Mouse (Mus musculus) lung, adult 2 months (tissue): ENCODE measurements around the gene Nxpe2. TPM values are rescaled to one million over a fixed set of nuclear protein-coding genes. Genes with fewer than 3 reads are reported as not detected.

Experiments used
- DNase-seq: peaks from one replicate; pipeline ENCODE4 v3.0.0; 2022
- H3K4me1 ChIP-seq: fragments of 200-500 bp; 2 replicates; pipeline ENCODE4 v1.6.1; 2011; ENCODE audit warnings: low read length; ENCODE audit not compliant: control insufficient read depth, insufficient read depth
- H3K4me3 ChIP-seq: fragments of 200-500 bp; replicated peaks from 2 replicates; pipeline ENCODE3; 2011; ENCODE audit warnings: low read depth, mild to moderate bottlenecking, control low read depth, low read length; ENCODE audit errors: extremely low read depth
- CTCF ChIP-seq: fragments of 200-500 bp; IDR thresholded peaks from 2 replicates; pipeline ENCODE4 v1.5.1; 2011; ENCODE audit warnings: mild to moderate bottlenecking, low read length, control low read depth; ENCODE audit not compliant: insufficient read depth
- POLR2A ChIP-seq: fragments of 200-500 bp; IDR thresholded peaks from 2 replicates; pipeline ENCODE4 v1.6.1; 2011; ENCODE audit warnings: low read depth, mild to moderate bottlenecking, control low read depth, low read length, borderline replicate concordance; ENCODE audit errors: extremely low read depth
- WGBS: fragments of 180-500 bp; shearing (Covaris S2); methylation state at CpG from one replicate; pipeline ENCODE4 v1.1.7; 2018; 5-methylcytosine and 5-hydroxymethylcytosine counted together
- polyA plus RNA-seq: library from polyadenylated mRNA; depleted of rRNA; stranded (reverse); fragments of >200 nt; gene quantifications from 2 replicates; pipeline ENCODE4 v1.2.3, GENCODE M21; 2012; rRNA removed

Nxpe2 gene
- polyA plus RNA-seq, result 3.0 and 3.1 TPM in 2 replicates

- 38% methylated on average over 2 of the region's 2 CpGs for WGBS
- TF ChIP-seq POLR2A, result no peak
- TF ChIP-seq CTCF, result no peak
- no peak within 1 kb of the TSS for H3K4me3 ChIP-seq
- peaks cover 9% of the 10 kb centered on the region for H3K4me1 ChIP-seq
- no peak for DNase-seq
Observed at GRCm38 (mm10) chr9:48353148-48353698, at the start of gene Nxpe2. Gene Nxpe2 (minus strand): TSS chr9:48353454.

- 53% methylated on average over 3 of the region's 3 CpGs for WGBS
- H3K4me3 ChIP-seq, result no peak overlapping the region
- TF ChIP-seq CTCF, result no peak
- no peak for DNase-seq
- no peaks in the 10 kb centered on the region for H3K4me1 ChIP-seq
Observed at GRCm38 (mm10) chr9:48389983-48390382, 36.7 kb upstream of the Nxpe2 start.

GRCm38 (mm10) chr9:48388451-48388850, 35.2 kb upstream of the Nxpe2 start:
- no peak for TF ChIP-seq POLR2A
- no peak for TF ChIP-seq CTCF
- no peak for DNase-seq
- no peaks in the 10 kb centered on the region for H3K4me1 ChIP-seq
- 60% methylated on average over 4 of the region's 4 CpGs for WGBS
- no peak overlapping the region for H3K4me3 ChIP-seq

- TF ChIP-seq CTCF (no peak), POLR2A (no peak)
- peaks cover 2% of the 10 kb centered on the region; the same call in 1 of the 2 replicates for H3K4me1 ChIP-seq
- DNase-seq, result no peak
- H3K4me3 ChIP-seq, result no peak overlapping the region
- WGBS, result 34% methylated on average over 2 of the region's 2 CpGs
Observed at GRCm38 (mm10) chr9:48374357-48374756, 21.1 kb upstream of the Nxpe2 start.

- WGBS, result 62% methylated on average over 4 of the region's 4 CpGs
Observed at GRCm38 (mm10) chr9:48373232-48373878, 20.1 kb upstream of the Nxpe2 start.

GRCm38 (mm10) chr9:48362743-48363142, 9.5 kb upstream of the Nxpe2 start:
- no peaks in the 10 kb centered on the region for H3K4me1 ChIP-seq
- TF ChIP-seq POLR2A (no peak), CTCF (no peak)
- no peak for DNase-seq
- 88% methylated on average over 6 of the region's 6 CpGs for WGBS
- no peak overlapping the region for H3K4me3 ChIP-seq

More at GRCm38 (mm10) chr9:48373232-48373878, 20.1 kb upstream of the Nxpe2 start:
- TF ChIP-seq POLR2A (no peak), CTCF (no peak)
- Histone ChIP-seq H3K4me3 (no peak overlapping the region), H3K4me1 (peaks cover 2% of the 10 kb centered on the region; the same call in 1 of the 2 replicates)
- DNase-seq, result no peak

GRCm38 (mm10) chr9:48361815-48362631, 8.8 kb upstream of the Nxpe2 start:
- DNase-seq, result no peak
- 66% methylated on average over 14 of the region's 14 CpGs for WGBS
- no peak for TF ChIP-seq CTCF
- TF ChIP-seq POLR2A, result no peak
- no peaks in the 10 kb centered on the region for H3K4me1 ChIP-seq
- H3K4me3 ChIP-seq, result no peak overlapping the region

GRCm38 (mm10) chr9:48360826-48361225, 7.6 kb upstream of the Nxpe2 start:
- WGBS, result 73% methylated on average over 4 of the region's 4 CpGs
- no peak for DNase-seq
- TF ChIP-seq CTCF, result peak; percentile 4; the same call in 1 of the 2 replicates
- TF ChIP-seq POLR2A, result no peak
- Histone ChIP-seq H3K4me1 (no peaks in the 10 kb centered on the region), H3K4me3 (no peak overlapping the region)

GRCm38 (mm10) chr9:48357097-48357496, 3.8 kb upstream of the Nxpe2 start:
- 78% methylated on average over 3 of the region's 3 CpGs for WGBS
- peaks cover 6% of the 10 kb centered on the region for H3K4me1 ChIP-seq
- no peak for DNase-seq
- no peak overlapping the region for H3K4me3 ChIP-seq
- no peak for TF ChIP-seq POLR2A
- TF ChIP-seq CTCF, result no peak
